Mouse (Mus musculus) myocyte (in vitro differentiated cells): ENCODE data around the gene Ptprd. TPM values are rescaled to one million over a fixed set of nuclear protein-coding genes. Genes with fewer than 3 reads are reported as not detected.
"Not testable (repeated sequence)": the region's sequence is repeated elsewhere in the genome, so short reads cannot be mapped to it uniquely, and the experiment has no call there.

Experiments used
- H3K27me3 ChIP-seq: one replicate; pipeline ENCODE4 v1.6.1; 2011; ENCODE audit not compliant: control insufficient read depth, insufficient read depth, insufficient read length
- H3K36me3 ChIP-seq: one replicate; pipeline ENCODE4 v1.6.1; 2011; ENCODE audit not compliant: control insufficient read depth, insufficient read depth
- H3K4me2 ChIP-seq: one replicate; pipeline ENCODE4 v1.6.1; 2011; ENCODE audit warnings: low read depth, control low read depth
- H3K4me3 ChIP-seq: one replicate; pipeline ENCODE4 v1.5.1; 2011; ENCODE audit warnings: mild to moderate bottlenecking, control low read depth, moderate library complexity
- H3K79me2 ChIP-seq: one replicate; pipeline ENCODE4 v1.6.1; 2011; ENCODE audit not compliant: control insufficient read depth, insufficient read depth
- H3ac ChIP-seq: one replicate; pipeline ENCODE4 v1.6.1; 2011; ENCODE audit not compliant: control insufficient read depth, insufficient read length
- CEBPB ChIP-seq: IDR thresholded peaks from 2 replicates; pipeline ENCODE4 v1.6.1; 2011; ENCODE audit warnings: mild to moderate bottlenecking, moderate library complexity; ENCODE audit not compliant: poor library complexity, insufficient read depth, severe bottlenecking
- E2F4 ChIP-seq: IDR thresholded peaks from one replicate; pipeline ENCODE4 v1.6.1; 2011; ENCODE audit warnings: mild to moderate bottlenecking, control low read depth, moderate library complexity; ENCODE audit not compliant: insufficient read depth
- MAX ChIP-seq: IDR thresholded peaks from one replicate; pipeline ENCODE4 v1.6.1; 2011; ENCODE audit warnings: low read depth, mild to moderate bottlenecking, control low read depth
- MYOD1 ChIP-seq, 3 experiments: IDR thresholded peaks; one replicate each; pipeline ENCODE4 v1.6.1; 2011; ENCODE audit warnings: control low read depth in 2 of 3, low read depth in 2 of 3, mild to moderate bottlenecking in 2 of 3, moderate library complexity in 1 of 3; ENCODE audit not compliant: insufficient read length in 2 of 3, control insufficient read depth in 1 of 3
- MYOG ChIP-seq, 3 experiments: IDR thresholded peaks; one replicate each; pipeline ENCODE4 v1.6.1; 2011; ENCODE audit warnings: control low read depth in 2 of 3, low read depth in 2 of 3, mild to moderate bottlenecking in 2 of 3; ENCODE audit not compliant: insufficient read length in 2 of 3, control insufficient read depth in 1 of 3, insufficient read depth in 1 of 3
- POLR2A ChIP-seq: IDR thresholded peaks from one replicate; pipeline ENCODE4 v1.6.1; 2011; ENCODE audit warnings: low read depth, mild to moderate bottlenecking, control low read depth, moderate library complexity; ENCODE audit not compliant: insufficient read length
- POLR2AphosphoS2 ChIP-seq: IDR thresholded peaks from one replicate; pipeline ENCODE4 v1.6.1; 2011; ENCODE audit warnings: low read depth, control low read depth; ENCODE audit not compliant: insufficient read length
- REST ChIP-seq: IDR thresholded peaks from one replicate; pipeline ENCODE4 v1.6.1; 2011; ENCODE audit warnings: mild to moderate bottlenecking, control low read depth, moderate library complexity; ENCODE audit not compliant: insufficient read depth, insufficient read length
- SRF ChIP-seq: IDR thresholded peaks from one replicate; pipeline ENCODE4 v1.6.1; 2011; ENCODE audit warnings: low read depth; ENCODE audit not compliant: control insufficient read depth, insufficient read length
- TCF12 ChIP-seq: IDR thresholded peaks from one replicate; pipeline ENCODE4 v1.6.1; 2011; ENCODE audit warnings: mild to moderate bottlenecking, control low read depth; ENCODE audit not compliant: poor library complexity, insufficient read depth, severe bottlenecking
- TCF3 ChIP-seq: IDR thresholded peaks from one replicate; pipeline ENCODE4 v1.6.1; 2011; ENCODE audit warnings: low read depth, control low read depth; ENCODE audit not compliant: insufficient read length
- USF1 ChIP-seq: IDR thresholded peaks from one replicate; pipeline ENCODE4 v1.6.1; 2011; ENCODE audit warnings: low read depth, mild to moderate bottlenecking, control low read depth, moderate library complexity
- polyA plus RNA-seq: library from polyadenylated mRNA; unstranded; fragments of >200 nt; fragmentation: generic; extraction: Trizol; gene quantifications from one replicate; pipeline ENCODE4 v1.2.1, GENCODE M21; 2012; ENCODE audit warnings: missing spikeins

Ptprd gene
- polyA plus RNA-seq, 1 experiment: 2.9 TPM

DNA sequence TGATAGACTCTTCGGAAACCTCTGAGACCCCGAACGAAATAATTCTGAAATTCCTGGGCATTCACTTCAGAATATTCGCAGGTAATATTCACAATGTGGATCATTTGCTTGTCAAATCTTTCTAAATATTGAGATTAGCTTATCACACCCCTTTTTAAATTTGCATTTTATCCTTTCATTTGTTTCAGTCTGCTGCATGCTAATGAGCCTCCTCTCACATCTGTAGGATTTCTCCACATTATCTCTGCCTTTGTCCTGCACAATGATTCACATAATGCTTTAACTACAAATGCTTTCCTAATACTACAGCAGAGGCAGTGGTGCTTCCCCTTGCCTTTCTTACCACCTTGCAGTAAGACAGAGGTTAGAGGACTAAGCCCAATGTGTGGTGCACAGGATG is 229.7 kb downstream of the Ptprd start:
- Histone ChIP-seq H3K27me3 (no peaks in the 10 kb centered on the region), H3K4me3 (no peak overlapping the region), H3K4me2 (no peak overlapping the region), H3ac (no peak overlapping the region), H3K36me3 (no peaks in the 10 kb centered on the region), H3K79me2 (no peaks in the 10 kb centered on the region)
- TF ChIP-seq POLR2AphosphoS2 (no peak), MAX (no peak), CEBPB (no peak), TCF12 (no peak)

DNA sequence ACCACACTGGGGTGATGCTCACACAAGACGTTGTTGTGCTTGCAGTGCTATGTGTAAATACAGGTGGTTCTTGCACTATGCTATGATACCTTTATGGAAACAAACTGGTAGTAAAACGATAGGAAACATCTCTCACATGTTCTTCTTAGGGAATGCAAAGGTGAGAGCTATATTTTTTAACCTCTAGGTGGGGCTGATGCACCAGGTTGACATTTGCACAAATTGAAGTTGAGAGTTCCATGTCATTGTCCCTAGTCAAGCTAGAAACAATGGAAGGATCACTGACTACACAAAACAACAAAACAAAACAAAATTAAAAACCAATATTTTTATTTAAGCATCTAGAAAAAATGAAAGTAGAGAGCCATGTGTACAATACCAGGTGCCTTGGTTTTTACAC is 250.1 kb downstream of the Ptprd start:
- H3ac ChIP-seq: no peak overlapping the region
- H3K27me3 ChIP-seq: no peaks in the 10 kb centered on the region
- H3K36me3 ChIP-seq: no peaks in the 10 kb centered on the region
- H3K79me2 ChIP-seq: no peaks in the 10 kb centered on the region
- no peak overlapping the region for H3K4me2 ChIP-seq
- TF ChIP-seq MYOG (IDR thresholded peaks at IDR 0.05; ENCODE audit: control insufficient read depth in 1 of 3, insufficient read depth in 1 of 3, insufficient read length in 2 of 3, low read depth in 2 of 3) (no peak), E2F4 (no peak), TCF3 (no peak), CEBPB (no peak), MAX (no peak), SRF (no peak), USF1 (no peak)
- no peak overlapping the region for H3K4me3 ChIP-seq

DNA sequence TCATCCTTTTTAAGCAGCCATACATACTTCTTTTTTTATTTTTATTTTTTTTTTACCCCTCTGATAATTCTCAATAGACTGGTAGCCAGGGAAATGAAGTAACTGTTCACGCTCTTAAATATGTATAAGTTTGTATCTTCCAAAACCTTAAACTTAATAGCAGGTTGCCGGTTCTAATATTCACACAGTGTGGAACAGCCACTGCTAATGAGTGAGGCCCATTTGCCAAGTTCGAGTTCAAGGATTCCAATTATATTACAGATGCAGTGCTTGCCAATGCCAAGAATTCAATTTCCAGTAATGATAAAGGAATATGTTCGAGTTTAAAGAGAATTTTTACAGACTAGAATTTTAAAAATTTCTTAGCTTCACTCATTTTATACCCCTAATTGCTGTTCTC is 322.3 kb downstream of the Ptprd start:
- Histone ChIP-seq H3K4me3 (no peak overlapping the region), H3K36me3 (no peaks in the 10 kb centered on the region), H3K27me3 (no peaks in the 10 kb centered on the region), H3K79me2 (no peaks in the 10 kb centered on the region), H3K4me2 (no peak overlapping the region), H3ac (no peak overlapping the region)
- TF ChIP-seq TCF12: no peak
- no peak for TF ChIP-seq TCF3

DNA sequence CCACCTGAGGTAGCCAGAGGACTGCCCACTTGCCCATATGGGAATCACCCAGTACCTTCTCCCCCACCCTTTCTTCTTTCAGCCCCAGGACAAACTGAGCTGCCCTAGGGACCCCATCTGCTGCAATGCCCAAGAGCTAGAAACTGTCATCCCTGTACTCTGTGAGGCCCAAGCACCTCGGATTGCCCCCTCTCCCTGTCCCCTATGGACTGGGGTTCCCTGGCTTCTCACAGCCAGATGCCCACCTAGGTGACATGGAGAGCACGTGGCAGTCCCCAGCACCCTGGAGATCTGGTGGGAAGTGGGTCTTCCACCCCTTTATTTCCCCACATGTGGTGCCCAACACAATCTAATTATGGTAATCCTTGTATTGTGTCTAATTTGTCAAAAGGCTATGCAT is 331.5 kb downstream of the Ptprd start:
- TF ChIP-seq CEBPB: no peak
- TF ChIP-seq USF1: no peak
- no peak for TF ChIP-seq MYOG (IDR thresholded peaks at IDR 0.05; ENCODE audit: control insufficient read depth in 1 of 3, insufficient read depth in 1 of 3, insufficient read length in 2 of 3, low read depth in 2 of 3)
- TF ChIP-seq POLR2AphosphoS2: no peak
- no peak for TF ChIP-seq POLR2A
- no peak for TF ChIP-seq TCF3
- TF ChIP-seq TCF12: no peak
- no peak for TF ChIP-seq REST
- no peak for TF ChIP-seq E2F4
- Histone ChIP-seq H3K27me3 (no peaks in the 10 kb centered on the region), H3K36me3 (no peaks in the 10 kb centered on the region), H3K4me3 (no peak overlapping the region), H3ac (no peak overlapping the region), H3K79me2 (no peaks in the 10 kb centered on the region), H3K4me2 (no peak overlapping the region)

DNA sequence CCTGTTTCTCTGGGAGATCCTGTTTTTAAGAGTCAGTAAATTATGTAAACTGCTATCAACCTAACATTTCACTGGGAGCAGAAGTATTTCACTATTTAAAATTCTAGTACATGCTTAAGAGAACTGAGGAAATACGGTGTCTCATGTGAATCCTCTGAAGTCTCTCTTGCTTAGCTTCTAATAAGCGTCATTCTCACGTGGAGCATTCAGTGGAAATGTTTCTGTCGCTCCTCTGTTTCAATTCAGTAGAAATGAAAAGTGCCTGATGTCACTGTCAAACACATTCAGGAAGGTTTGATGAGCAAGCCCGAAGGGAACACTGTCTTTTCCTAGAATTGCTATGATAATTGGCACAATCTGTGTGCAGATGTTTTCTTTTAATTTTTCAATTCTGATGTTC is 350.5 kb downstream of the Ptprd start:
- Histone ChIP-seq H3K4me2 (no peak overlapping the region), H3K4me3 (no peak overlapping the region), H3K27me3 (no peaks in the 10 kb centered on the region), H3K79me2 (no peaks in the 10 kb centered on the region), H3ac (no peak overlapping the region), H3K36me3 (no peaks in the 10 kb centered on the region)
- TF ChIP-seq REST (no peak), POLR2A (no peak), CEBPB (no peak), SRF (no peak), POLR2AphosphoS2 (no peak), E2F4 (no peak), TCF3 (no peak), MYOD1 (IDR thresholded peaks at IDR 0.05; ENCODE audit: control insufficient read depth in 1 of 3, insufficient read length in 2 of 3, low read depth in 2 of 3) (no peak), TCF12 (no peak), MAX (no peak), MYOG (IDR thresholded peaks at IDR 0.05; ENCODE audit: control insufficient read depth in 1 of 3, insufficient read depth in 1 of 3, insufficient read length in 2 of 3, low read depth in 2 of 3) (no peak), USF1 (no peak)

DNA sequence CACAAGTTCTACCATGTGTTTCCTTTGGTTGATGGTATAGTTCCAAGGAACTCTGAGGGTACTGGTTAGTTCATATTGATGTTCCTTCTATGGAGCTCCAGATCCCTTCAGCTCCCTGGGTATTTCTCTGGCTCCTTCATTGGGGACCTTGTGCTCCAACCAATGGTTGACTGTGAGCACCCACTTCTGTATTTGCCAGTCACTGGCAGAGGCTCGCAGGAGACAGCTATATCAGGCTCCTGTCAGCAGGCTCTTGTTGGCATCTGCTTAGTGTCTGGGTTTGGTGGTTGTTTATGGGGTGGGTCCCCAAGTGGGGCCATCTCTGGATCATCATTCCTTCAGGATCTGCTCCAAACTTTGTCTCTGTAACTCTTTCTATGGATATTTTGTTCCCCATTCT is 414.4 kb downstream of the Ptprd start:
- not testable (repeated sequence) for H3K4me2 ChIP-seq, H3K36me3 ChIP-seq, H3ac ChIP-seq, H3K79me2 ChIP-seq, H3K4me3 ChIP-seq, H3K27me3 ChIP-seq
